Mouse (Mus musculus) lung, embryonic 15.5 days (tissue): ENCODE measurements around the gene Inca1. TPM values are rescaled to one million over a fixed set of nuclear protein-coding genes. Genes with fewer than 3 reads are reported as not detected.

Source experiments
- microRNA-seq: library from miRNA; unstranded; fragments of <30 nt; microRNA quantifications from one replicate; pipeline ENCODE4, GENCODE M21; 2016
- polyA plus RNA-seq: library from polyadenylated mRNA; unstranded; fragments of >200 nt; fragmentation: Nextera tagmentation; extraction: Ambion mirVana; gene quantifications from 2 replicates; pipeline ENCODE4 v1.2.1, GENCODE M21; 2015

The Inca1 gene
- polyA plus RNA-seq, 1 experiment from 2014 or later = 1.5 TPM

Small RNA genes lying within 50 kb of the gene (microRNA-seq; reads per million reads assigned to microRNA genes)
- gene Mir6925 = not detected

Other genes starting within 250 kb of the Inca1 start
- 40.5 and 43.1 TPM in 2 replicates for gene Med11, start 248.2 kb downstream of the Inca1 start, polyA plus RNA-seq
- gene Zmynd15, start 240.7 kb downstream of the Inca1 start, polyA plus RNA-seq = 0.45 and 0.73 TPM in 2 replicates
- 6.3 and 7.3 TPM in 2 replicates for gene Cxcl16, start 240.2 kb downstream of the Inca1 start, polyA plus RNA-seq
- 1.2 and 1.8 TPM in 2 replicates for gene Tm4sf5, start 194.9 kb downstream of the Inca1 start, polyA plus RNA-seq
- 1.0 and 1.2 TPM in 2 replicates for gene Vmo1, start 185.5 kb downstream of the Inca1 start, polyA plus RNA-seq
- 0.62 and 0.86 TPM in 2 replicates for gene Gltpd2, start 181.0 kb downstream of the Inca1 start, polyA plus RNA-seq
- 771 and 802 TPM in 2 replicates for gene Psmb6, start 174.8 kb downstream of the Inca1 start, polyA plus RNA-seq
- not detected in 2 replicates for gene Gm40193, start 167.2 kb downstream of the Inca1 start, polyA plus RNA-seq
- 8.6 and 8.9 TPM in 2 replicates for gene Pld2, start 160.1 kb downstream of the Inca1 start, polyA plus RNA-seq
- gene Mink1, start 137.3 kb downstream of the Inca1 start, polyA plus RNA-seq = 8.6 and 10.8 TPM in 2 replicates
- not detected in 2 replicates for gene 4930544D05Rik, start 84.3 kb downstream of the Inca1 start, polyA plus RNA-seq
- 0.26 TPM in 1 of 2 replicates, not detected in the other for gene Chrne, start 80.9 kb downstream of the Inca1 start, polyA plus RNA-seq
- gene Gp1ba, start 61.0 kb downstream of the Inca1 start, polyA plus RNA-seq = 0.37 and 0.38 TPM in 2 replicates
- 101 and 119 TPM in 2 replicates for gene Rnf167, start 52.9 kb downstream of the Inca1 start, polyA plus RNA-seq
- gene Slc25a11, start 52.7 kb downstream of the Inca1 start, polyA plus RNA-seq = 150 and 162 TPM in 2 replicates
- 1,970 and 2,089 TPM in 2 replicates for gene Pfn1, start 45.5 kb downstream of the Inca1 start, polyA plus RNA-seq
- gene Eno3, start 43.0 kb downstream of the Inca1 start, polyA plus RNA-seq = 27.9 and 33.3 TPM in 2 replicates
- gene Spag7, start 30.7 kb downstream of the Inca1 start, polyA plus RNA-seq = 170 TPM in 2 replicates
- gene Camta2, start 12.1 kb downstream of the Inca1 start, polyA plus RNA-seq = 11.8 and 12.8 TPM in 2 replicates
- gene Kif1c, start 393 bp upstream of the Inca1 start, polyA plus RNA-seq = 4.7 and 4.8 TPM in 2 replicates
- gene Zfp3, start 64.1 kb upstream of the Inca1 start, polyA plus RNA-seq = 4.6 and 5.4 TPM in 2 replicates
- 0.35 and 0.46 TPM in 2 replicates for gene Scimp, start 112.4 kb upstream of the Inca1 start, polyA plus RNA-seq
- gene Rabep1, start 144.6 kb upstream of the Inca1 start, polyA plus RNA-seq = 29.9 and 32.5 TPM in 2 replicates